Mouse (Mus musculus) A20 (cell line): ENCODE results near the gene Clec1b.

Source experiments
- DNase-seq: peaks from one replicate; pipeline ENCODE4 v3.0.0-alpha.2; 2011; ENCODE audit warnings: low read depth, low spot score

Clec1b gene

GRCm38 (mm10) chr6:129396997-129397396 lies at the start of gene Clec1b:
TSS of gene Clec1b (plus strand) at chr6:129397297.
- DNase-seq = no peak

- DNase-seq = peak; percentile 93
These were observed 47.4 kb upstream of the Clec1b start for GRCm38 (mm10) chr6:129349524-129350352.

GRCm38 (mm10) chr6:129351091-129351490 lies 46.0 kb upstream of the Clec1b start:
- peak; percentile 83 for DNase-seq

GRCm38 (mm10) chr6:129355774-129356173 lies 41.3 kb upstream of the Clec1b start:
- no peak for DNase-seq

DNA sequence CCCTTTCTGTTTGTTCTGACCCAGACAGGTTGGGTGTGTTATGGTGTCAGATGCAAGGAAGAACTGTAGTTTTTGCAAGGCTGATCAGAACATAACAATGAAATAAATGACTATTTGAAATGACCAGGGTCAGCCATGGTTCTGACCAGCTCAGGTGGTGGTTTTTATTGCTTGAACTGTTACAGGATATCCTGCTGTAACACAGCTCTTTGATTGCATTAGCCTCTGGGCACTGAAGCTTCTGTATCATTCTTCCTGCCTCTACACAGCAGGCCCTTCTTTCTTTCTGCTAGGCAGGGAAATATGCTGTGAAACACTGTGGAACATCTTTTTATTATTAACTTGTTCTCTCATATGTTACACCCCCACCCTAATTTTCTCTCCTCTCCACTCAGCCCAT lies 40.7 kb upstream of the Clec1b start:
- no peak for DNase-seq

GRCm38 (mm10) chr6:129359515-129359914 lies 37.6 kb upstream of the Clec1b start:
- DNase-seq = no peak

GRCm38 (mm10) chr6:129363942-129364341 lies 33.2 kb upstream of the Clec1b start:
- no peak for DNase-seq

GRCm38 (mm10) chr6:129365959-129366359 lies 31.1 kb upstream of the Clec1b start:
- peak; percentile 76 for DNase-seq

DNA sequence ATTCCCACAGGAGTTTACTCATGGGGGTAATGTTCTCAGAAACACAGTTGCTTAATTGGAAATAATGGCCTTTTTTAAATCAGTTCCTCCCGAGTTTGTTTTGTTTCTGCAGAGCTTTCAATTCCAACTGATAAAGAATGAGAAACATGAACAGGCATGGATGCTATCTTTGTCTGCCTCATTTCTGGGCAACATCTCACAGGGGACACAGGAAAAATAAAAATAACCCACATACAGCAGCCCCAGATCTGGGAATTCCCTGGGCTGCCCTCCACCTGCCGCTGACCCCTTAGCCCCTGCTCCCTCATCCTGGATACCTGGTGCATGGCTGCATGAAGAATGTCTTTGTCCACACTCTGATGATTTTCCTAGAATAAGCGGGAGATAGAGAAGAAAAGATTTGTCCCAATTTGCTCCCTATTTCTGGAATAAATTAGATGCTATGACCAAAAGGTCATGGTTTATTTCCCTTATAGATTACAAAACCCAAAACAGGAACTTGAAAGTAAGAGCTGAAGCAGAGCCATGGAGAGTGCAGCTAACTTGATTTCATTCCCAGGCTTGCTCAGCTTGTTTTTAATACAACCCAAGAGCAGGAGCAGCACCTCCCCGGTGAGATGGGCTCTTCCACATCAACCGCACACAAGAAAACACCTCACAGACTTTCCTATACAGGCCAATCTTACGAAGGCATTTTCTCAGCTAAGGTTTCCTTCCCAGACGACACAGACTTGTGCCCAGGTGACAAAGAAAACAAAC lies 27.5 kb upstream of the Clec1b start:
- DNase-seq = peak; percentile 76

DNA sequence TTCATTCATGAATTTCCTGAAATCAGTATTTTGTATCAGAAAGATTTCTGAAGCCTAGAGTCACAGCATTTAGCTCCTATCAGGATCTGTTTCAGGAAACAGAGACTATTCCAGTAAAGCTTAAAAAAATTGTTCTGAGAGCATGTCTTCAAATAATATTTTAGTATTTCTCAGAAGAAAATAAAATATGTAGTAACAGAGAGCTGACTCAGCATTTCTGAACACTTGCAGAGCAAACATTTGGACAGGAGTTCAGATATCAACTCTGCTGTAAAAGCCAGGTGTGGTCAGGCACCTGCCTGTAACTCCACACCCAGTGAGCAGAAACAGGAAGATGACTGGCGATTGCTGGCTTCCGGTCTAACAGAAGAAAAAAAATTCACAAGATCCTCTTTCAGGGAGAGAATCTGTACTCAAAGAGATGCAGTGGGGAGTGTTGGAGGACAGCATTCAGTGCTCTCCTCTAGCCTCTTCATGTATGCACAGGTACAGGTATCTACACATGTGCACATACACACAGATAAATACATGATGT lies 22.1 kb upstream of the Clec1b start:
- DNase-seq = peak; percentile 82

DNA sequence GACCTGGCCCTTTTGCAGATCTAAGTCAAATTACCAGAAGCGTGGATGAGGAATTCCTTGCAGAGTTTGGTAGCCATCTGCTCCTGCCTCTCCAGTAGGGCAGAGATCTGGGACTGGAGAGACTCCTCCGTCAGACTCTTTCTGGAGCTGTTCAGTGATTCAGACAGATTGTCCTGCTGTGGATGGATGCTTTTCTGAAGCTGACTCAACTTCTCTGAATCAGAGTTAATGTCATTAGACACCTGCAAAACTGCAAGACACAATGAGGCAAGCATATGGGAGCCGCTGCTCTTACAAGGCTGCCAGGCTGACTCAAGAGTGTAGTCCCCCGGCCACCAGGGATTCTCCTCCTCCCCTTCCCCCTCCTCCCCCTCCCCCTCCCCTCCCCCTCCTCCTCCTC lies 16.6 kb upstream of the Clec1b start:
- DNase-seq = no peak

DNA sequence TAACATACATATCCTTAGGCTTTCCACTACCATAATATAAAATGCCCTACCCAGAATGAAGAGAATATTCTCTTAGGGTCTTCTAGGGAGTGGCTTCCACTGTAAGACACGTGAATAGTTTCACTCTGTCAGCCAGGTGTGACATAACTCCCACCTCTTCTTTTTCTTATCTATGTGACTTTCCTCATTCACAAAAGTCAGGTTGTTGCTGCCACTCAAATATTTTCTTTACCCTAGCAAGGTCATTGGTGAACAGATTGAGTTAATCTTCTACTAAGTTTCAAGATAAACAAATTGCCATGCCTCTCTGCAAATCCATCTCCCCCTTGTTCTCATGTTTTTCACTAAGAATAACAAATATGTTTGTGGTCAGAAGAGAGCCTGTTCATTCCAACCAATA lies 15.4 kb upstream of the Clec1b start:
- DNase-seq = no peak

- DNase-seq = no peak
These were observed 13.6 kb upstream of the Clec1b start for GRCm38 (mm10) chr6:129383466-129383865.

DNA sequence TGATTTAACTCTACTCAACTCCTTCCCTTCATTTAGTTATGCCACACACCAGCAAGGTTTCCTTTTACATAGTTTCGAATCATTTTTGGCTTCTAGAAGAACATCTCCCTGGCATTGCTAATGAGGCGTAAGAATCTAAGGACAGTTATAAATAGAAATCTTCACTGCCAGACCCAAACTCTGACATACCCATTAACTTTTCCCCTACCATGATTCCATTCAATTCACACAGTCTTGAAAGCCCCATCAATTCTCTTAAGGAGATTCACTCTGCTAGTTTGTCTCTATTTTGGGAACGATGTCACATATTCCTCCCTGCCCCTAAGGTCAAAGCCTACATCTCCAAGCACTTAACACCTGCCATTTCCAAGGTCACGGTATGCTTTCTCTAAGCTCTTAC lies 12.1 kb upstream of the Clec1b start:
- DNase-seq = no peak

- DNase-seq = no peak
These were observed 11.3 kb upstream of the Clec1b start, which contains the start of gene Clec12b for GRCm38 (mm10) chr6:129385774-129386173. TSS of gene Clec12b (minus strand) at chr6:129385874.

DNA sequence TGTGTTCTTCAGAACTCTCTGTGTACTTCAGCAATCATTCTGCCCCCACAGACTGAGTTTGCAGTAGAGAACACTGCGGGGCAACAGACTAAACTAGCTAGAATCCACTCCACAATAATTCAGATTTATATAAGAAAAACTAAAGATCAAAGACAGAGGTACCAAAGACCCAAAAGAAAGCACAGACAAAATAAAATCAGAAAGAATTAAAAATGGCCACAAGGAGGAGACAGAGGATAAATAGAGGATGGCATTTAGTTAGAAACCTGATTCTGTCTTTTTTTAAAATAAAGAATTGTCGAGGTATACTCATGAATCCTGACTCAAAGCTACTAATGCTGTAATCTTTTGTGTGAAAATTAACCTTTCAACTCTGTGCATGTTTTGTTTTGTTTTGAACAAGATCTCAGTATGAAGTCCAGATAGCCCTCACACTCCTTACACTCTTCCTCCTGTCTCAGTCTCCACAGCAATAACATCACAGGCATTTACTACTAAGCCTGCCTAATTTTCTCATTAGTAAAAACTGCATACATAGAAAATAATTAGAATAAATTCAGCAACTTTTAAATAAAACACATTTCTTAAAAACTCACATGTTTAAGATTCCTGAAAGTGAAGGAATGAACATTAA lies 3.9 kb upstream of the Clec1b start:
- DNase-seq = peak; percentile 56

DNA sequence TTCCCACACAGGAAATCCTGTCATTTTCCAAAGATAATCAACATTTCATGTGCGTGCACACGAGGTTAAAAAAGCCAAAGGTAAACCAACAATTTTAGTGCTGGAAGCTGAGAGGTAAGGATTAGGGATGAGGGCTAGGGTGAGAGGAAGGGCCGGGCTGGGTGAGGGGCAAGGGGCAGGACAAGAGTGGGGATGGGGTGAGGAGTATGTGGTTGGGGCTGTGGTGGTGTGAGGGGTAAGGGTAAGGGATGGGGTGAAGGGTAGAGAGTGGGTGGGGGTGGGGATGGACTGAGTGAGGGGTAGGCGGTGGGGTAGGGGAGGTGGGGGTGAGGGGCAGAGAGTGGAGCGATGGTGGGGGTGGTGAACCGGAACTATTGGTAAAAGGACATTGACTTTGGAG lies 3.4 kb upstream of the Clec1b start:
- DNase-seq = no peak

DNA sequence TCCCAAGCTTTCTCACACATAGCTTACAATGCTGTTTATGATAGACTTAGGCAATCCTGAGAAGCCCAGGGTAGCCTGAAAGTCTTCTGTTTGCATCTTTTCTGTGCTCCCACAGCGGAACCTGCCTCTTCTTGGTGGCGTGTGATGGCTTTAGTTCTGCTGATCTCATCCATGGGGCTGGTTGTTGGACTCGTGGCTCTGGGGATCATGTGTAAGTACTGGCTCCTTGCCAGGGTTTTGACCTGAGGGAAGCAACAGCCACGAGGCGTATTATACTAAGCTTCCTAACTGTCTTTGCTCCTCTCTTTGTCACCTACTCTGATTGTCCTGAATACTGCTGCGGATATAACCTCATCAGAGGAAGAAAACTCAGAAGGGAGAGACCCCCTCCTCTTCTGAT lies 2.8 kb downstream of the Clec1b start:
- DNase-seq = no peak

DNA sequence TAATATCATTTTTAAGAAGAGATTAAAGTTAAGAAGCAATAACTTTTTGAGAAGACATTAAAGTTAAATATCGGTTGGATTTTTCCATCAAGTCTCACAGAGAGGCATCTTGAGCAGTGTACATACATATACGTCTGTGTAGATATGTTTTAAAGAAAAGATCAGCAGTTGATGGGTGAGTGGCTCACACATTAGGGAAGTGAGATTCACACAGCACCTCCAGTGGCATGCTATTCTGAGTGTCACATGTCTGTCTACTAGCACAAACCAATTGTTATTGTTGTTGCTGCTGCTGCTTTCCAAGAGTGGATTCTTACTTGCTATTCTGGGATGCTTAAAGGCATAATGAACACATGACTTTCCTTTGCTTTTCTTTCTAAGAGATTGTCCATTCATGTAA lies 5.3 kb downstream of the Clec1b start:
- DNase-seq = peak; percentile 61

DNA sequence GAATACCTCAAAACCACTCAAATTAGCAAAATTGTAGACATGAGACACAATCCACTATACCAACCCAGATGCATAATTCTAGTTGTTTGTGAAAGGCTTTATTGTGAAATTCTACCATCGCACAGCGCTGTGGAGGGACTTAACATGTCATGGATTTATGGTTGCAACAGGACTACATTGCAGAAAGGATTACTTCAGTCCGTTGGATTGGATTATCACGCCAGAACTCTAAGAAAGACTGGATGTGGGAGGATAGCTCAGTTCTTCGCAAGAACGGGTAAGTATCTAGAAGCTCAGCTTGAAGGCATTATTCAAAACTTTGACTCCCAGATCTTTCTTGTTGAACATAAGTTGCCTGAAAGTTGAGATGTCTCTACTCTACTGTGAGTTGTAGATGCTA lies 6.3 kb downstream of the Clec1b start:
- DNase-seq = no peak

DNA sequence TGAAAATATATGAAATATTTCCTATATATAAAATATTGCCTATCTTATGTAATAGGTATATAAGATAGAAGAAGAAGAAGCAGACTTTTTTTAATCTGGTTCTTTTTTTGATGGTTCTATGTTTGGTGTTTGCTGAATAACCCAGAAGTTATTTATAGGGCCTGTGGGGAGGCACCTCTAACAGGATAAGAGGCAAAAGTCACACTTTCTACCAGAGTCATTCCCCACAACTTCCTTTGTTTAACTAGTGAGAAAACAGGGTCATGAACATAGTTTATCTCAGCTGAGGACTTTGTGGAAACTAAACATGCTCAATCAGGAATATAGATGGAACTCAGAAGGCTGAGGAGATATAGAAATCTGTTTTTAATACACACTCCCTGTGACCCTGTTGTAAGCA lies 8.9 kb downstream of the Clec1b start:
- DNase-seq = peak; percentile 34

DNA sequence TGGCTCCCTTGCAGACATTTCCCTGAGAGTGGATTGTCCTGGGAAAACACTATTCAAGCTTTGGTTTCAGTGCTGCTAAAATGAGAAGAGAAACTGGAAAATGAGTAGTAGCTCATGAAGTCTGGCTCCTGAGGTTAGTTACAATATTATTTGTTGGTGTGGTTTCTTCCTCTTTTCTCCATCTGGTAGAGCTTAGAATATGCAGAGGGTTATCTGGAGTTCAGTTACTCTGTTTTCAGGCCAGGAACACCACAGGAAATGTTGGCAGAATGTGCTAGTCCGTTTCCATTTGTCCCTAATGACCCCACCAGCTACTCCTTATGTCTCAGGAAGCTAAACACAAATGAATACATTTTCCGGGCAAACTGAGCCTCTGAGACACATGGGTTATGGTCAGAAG lies 10.2 kb downstream of the Clec1b start:
- peak; percentile 85 for DNase-seq
